Mouse (Mus musculus) liver (tissue): ENCODE results near the gene Lnx1.

ENCODE experiments used
- DNase-seq: peaks from one replicate; pipeline ENCODE4 v3.0.0-alpha.2; 2020; ENCODE audit warnings: mixed read lengths

Lnx1 gene

DNA sequence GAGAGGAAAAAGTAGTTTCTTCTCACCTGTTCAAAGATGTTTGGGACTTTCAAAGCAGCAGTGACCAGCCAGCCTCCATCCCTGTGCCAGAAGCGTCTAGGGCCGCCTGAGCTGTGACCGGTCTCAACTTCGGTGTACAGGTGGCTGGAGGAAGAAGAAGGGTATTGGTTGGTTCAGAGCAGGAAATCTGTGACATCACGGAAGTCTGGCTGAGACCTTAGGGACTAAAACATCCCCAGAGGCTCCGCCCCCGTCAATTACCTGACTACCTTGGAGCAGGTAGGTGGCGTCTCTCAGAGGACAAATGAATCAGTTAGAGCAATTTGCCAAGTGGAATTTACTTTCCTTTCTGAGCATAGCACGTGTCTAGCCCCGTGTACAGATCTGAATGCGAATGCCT is at the start of gene Lnx1:
TSS of gene Lnx1 (minus strand) at position 147 of the 400 bp plus-strand sequence.
- DNase-seq, result no peak

DNA sequence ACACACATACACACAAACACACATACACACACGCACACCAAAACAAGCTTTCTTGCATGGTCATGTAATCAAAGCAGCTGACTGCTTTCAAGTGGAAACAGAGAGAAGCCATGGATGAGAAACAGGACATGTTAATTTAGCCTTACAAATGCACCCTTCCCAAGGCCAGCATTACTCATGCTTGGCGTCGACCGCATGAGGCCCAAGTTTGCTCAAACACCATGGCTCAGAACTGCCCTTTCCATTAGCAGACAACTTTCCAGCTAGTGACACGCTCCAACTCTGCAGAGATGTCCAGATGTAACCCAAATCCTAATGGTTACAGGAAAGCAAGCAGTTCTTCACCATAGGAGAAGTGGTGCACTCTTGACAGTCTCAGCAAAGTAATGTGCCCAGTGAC is 47.8 kb upstream of the Lnx1 start:
- no peak for DNase-seq

GRCm38 (mm10) chr5:74747476-74747875 is 44.8 kb upstream of the Lnx1 start:
- DNase-seq, result no peak

DNA sequence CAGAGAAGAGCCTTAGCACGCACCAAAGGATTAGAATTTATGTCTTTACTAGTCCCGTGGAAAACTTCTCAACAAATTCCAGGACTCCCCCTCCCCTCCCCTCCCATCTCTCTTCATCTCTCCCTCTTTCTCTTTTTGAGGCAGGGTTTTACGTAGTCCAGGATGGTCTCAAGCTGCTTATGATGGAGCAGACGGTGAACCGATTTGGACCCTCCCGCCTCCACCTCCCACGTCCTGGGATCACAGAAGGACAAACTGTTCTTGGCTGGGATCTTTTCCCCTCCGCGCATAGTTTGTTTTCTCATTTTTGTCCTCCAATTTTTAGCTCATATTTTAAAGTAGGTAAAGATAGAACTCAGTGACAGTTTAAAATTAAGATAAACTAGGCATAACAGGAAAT is 38.2 kb upstream of the Lnx1 start:
- DNase-seq, result no peak

DNA sequence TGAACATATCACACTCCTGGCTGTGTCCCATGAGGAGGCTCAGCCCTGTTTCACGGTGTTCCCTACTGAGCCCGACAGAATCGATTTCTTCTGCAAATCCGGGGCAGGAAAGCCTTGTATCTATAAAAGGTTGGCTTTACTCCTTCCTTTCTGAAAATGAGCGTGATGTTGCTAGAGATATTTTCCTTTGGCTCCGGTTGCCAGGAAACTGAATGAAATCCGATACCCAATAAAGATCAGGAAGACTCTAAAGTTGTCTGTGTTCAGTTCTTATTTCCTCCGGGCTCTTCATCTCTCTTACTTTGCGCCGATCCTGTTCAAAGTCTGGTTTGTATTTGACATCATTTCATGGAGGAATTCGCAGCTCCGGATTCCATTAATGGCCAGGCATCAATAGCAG is 36.7 kb upstream of the Lnx1 start:
- DNase-seq, result no peak

DNA sequence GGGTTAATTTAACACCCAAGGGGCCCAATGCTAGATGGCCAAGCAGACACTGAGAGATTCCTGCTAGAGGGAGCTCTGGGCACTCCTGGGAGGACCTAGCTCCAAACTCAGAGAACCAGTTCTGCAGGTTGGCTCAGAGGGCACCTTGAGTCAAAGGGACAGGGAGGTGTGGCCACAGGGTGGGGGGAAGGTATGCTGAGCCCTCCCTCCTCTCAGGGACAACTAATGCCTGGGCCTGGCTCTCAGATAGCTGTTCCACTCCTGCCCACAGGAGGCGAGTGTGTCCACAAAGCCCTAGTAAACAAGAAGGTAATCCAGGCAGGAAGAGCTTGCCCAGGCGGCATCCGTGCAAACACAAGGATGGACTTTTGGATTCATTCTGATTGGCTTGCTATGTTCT is 35.6 kb upstream of the Lnx1 start:
- no peak for DNase-seq

GRCm38 (mm10) chr5:74733885-74734558 is 31.3 kb upstream of the Lnx1 start:
- no peak for DNase-seq

DNA sequence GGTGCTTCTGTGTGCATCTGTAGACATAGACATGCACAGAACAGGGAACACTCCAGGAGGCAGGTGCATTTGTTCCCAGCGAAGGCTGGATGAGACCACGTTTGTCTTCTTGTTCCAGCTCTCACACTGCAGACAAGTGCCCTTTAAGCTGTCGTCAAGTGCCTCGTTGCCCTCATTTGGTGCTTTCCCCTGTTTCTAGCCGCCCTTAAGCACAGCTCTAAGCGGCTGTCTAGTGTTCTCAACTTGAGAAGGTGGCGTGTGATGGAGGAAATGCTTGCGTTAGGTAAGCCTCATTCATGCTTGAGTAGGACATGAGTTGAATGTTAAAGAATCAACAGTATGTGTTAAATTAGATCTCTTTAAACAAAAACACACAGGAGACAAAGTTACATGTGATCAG is 29.9 kb upstream of the Lnx1 start:
- DNase-seq, result no peak

DNA sequence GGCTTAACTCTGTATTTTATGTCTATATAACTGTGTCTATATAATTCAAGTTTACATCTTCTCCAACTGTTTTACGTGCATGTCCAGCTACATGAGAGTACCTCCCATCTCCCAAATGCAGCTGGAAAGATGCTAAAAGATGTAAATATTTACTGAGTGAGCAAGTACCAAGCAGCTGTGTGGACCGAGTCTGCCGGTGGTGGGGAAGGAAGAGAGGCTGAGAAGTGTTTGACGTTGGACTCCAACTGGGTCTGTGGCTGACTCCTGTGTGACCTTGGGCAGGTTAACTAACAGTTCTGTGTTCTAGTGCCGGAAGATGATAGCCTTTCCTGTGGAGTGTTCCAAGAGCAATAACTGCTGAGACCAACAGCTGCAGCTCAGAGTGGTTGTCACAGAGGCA is 27.9 kb upstream of the Lnx1 start:
- no peak for DNase-seq

DNA sequence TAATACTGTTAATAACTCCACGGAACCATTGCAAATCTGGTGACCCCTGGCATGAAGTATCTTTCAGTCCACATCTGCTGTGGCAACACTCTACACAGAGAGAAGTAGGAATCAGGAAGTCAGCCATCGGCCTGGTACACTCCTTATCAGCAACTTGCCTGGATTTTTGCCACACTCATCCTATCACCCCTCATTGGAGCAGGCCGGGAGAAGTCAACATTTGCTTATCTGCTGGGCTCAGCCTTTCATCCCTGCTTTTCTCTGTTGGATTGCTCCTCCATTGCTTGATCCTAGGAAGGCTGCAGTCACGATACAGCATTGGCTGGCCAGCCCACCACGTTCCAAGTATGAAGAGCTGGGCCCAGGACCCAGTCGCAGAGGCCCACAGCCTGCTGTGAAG is 26.9 kb upstream of the Lnx1 start:
- DNase-seq, result no peak

DNA sequence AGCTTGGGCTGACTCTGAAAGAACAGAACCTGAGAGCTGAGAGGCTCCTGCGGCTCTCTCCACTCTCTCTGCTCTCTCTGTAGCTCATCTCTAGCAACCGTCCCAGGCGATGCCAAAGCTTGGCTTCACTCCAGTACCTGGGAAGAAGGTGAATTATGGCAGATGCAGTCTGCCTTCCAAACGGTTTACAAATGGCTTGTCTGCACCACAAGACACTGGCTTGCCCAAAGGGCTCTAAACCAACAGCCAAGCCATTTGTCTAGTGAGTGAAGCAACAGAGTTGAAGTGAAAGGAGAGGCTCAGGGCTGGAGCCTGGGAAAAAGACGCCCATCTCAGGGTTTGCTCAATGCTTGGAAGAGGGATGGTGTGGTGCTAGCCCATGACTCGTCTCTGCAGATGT is 25.5 kb upstream of the Lnx1 start:
- DNase-seq, result no peak

GRCm38 (mm10) chr5:74727319-74727718 is 24.6 kb upstream of the Lnx1 start:
- no peak for DNase-seq

GRCm38 (mm10) chr5:74725541-74725940 is 22.8 kb upstream of the Lnx1 start:
- no peak for DNase-seq

- DNase-seq, result no peak
Observed at GRCm38 (mm10) chr5:74721816-74722215, 19.1 kb upstream of the Lnx1 start.

GRCm38 (mm10) chr5:74720661-74721060 is 17.9 kb upstream of the Lnx1 start:
- no peak for DNase-seq

- no peak for DNase-seq
Observed at GRCm38 (mm10) chr5:74716165-74716564, 13.5 kb upstream of the Lnx1 start.

DNA sequence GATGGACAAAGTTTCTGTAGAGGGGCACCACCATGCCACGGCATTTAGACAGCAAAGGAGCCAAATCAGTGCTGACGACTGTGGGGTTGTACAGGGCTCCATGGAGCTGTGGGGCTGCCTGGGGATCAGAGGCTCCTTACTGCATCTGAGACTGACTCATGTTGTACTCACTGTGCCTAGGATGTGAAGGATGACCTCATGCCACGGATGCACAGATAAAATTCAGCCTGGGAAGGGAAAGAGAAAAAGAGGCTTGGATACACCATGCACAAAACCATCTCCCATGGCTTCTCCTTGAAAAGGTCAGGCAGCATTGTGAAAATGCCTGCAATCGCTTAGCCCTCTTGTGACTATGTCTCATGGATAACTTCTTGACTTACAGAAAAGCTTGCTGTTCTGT is 10.1 kb upstream of the Lnx1 start:
- DNase-seq, result no peak

- DNase-seq, result no peak
Observed at GRCm38 (mm10) chr5:74711988-74712387, 9.3 kb upstream of the Lnx1 start.

GRCm38 (mm10) chr5:74711056-74711455 is 8.3 kb upstream of the Lnx1 start:
- DNase-seq, result no peak

- no peak for DNase-seq
Observed at GRCm38 (mm10) chr5:74710181-74710580, 7.5 kb upstream of the Lnx1 start.

GRCm38 (mm10) chr5:74704460-74704790 is 1.7 kb upstream of the Lnx1 start:
- peak; percentile 82 for DNase-seq

GRCm38 (mm10) chr5:74703741-74704459 is 1.2 kb upstream of the Lnx1 start:
- no peak for DNase-seq

- DNase-seq, result no peak
Observed at GRCm38 (mm10) chr5:74700918-74701317, 1.8 kb downstream of the Lnx1 start.

DNA sequence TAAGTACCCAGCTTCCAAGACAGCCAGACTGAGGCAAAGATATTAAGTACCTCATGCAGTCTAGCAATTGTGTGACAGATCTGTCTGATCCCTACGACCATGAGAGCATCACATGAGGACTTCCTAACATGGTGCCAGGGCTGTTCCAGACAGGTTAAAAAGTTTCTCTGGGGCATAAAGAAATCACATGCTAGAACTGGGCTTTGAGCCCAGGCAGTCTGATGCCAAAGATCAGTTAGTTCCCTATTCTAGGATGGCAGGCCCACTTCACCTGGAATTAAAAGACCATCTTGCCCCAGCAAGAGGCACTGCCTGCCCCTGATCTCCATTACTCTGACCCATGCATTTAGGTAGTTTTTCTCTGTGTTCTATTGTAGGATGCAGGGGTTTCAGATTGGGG is 3.0 kb downstream of the Lnx1 start:
- DNase-seq, result no peak

- DNase-seq, result no peak
Observed at GRCm38 (mm10) chr5:74697534-74697933, 5.2 kb downstream of the Lnx1 start.
